Mouse (Mus musculus) frontal cortex, postnatal 25 days (tissue): ENCODE data around the gene Pitpnm2.
"Not testable (repeated sequence)": the region's sequence is repeated elsewhere in the genome, so short reads cannot be mapped to it uniquely, and the experiment has no call there.

ENCODE experiments used
- DNase-seq, 2 experiments: peaks; one replicate each; pipeline ENCODE4 v3.0.0; 2022; ENCODE audit warnings: low spot score in 2 of 2

Gene Pitpnm2

DNA sequence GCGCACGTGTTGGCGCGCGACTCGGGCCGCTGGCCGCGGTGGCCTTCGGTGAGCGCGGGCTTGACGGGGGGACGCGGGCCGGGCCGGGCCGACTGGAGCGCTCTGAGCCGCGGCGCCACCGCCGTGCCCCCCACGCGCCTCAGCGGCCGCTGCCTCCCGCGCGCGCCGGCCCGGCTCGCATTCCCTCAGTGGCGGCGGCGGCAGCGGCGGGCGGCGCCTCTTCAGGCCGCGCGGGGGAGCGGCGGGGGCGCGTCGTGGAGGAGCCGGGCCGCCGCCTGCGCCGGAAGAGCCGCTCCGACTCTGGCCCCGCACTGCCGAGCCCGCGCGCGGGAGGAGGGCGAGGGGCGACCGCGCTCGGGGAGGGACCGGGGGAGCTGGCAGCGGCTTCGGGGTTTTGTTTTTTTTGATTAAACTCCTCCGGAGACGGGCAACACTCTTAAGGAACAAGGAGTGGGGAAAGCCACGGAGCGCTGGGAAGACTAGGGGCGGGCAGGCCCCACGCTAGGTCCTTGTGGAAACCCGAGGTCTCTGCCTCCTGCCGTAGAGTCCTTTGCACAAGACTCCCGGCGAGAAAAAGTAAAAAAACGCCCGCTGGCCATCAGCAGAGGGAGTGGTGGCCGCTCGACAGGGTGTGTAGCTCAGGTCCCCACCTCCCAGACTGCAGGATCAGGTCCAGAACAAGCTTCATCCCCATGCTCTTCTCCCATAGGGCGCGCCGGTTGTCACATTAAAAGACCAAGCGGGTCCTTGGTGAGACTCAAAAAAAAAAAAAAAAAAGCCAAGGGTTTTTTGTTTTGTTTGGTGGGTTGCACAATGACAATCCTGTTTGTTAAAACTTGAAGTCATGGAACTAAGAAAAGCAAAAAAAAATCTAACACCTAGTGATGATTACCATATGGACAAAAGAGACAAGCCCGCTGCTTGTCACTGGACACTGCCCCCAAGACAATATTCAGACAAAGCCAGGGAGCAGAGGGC, at the start of gene Pitpnm2:
TSS of gene Pitpnm2 (minus strand) at position 147 of the 978 bp plus-strand sequence.
- no peak for DNase-seq

DNA sequence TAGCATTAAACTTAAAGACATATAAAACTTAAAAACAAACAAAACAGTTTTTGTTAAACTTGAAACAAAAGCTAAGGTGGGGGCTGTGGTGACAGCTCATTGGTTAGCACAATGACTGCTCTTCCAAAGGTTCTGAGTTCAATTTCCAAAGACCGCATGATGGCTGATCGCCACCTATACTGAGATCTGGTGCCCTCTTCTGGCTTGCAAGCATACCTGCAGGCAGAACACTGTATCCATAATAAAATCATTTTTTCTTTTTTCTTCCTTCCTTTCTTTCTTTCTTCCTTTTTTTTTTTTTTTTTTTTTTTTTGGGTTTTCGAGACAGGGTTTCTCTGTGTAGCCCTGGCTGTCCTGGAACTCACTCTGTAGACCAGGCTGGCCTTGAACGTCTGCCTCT, 49.7 kb upstream of the Pitpnm2 start:
- DNase-seq = not testable (repeated sequence)

DNA sequence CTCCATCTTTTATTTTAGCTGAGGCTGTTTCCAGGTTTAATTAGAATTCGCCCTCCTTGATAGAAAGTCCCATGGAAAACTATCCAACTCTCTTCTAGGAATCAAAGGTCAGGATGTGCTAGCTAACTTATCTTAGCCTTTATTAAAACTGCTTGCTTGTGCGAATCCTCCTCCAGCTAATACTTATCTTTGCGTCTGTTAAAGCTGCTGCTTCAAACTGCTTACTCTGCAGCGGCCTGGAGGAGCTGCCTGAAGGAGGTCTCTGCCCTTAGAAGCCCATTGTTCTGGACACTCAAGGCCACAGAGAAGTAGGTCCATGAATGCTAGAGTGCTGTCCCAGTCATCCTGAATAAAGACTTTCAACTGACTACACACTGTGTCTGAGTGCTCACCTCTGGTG, 46.9 kb upstream of the Pitpnm2 start:
- no peak for DNase-seq

DNA sequence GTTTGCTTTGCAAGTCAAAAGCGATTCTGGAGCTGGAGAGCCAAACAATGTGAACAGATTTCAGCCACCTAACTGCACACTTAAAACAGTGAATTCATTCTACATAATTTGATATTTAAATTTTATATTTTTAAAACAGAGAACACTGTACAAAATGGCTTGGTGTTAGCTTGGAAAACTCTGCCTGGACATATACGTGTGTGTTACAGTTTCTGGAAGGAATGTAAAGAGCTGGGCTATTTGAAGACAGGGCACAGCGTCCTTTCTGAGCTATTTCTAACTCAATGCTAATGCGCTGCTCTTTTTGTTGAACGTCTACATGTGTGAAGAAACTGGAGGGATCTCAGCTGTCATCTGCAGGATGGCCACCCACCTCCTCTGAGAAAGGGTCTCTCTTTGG, 44.4 kb upstream of the Pitpnm2 start:
- no peak for DNase-seq

DNA sequence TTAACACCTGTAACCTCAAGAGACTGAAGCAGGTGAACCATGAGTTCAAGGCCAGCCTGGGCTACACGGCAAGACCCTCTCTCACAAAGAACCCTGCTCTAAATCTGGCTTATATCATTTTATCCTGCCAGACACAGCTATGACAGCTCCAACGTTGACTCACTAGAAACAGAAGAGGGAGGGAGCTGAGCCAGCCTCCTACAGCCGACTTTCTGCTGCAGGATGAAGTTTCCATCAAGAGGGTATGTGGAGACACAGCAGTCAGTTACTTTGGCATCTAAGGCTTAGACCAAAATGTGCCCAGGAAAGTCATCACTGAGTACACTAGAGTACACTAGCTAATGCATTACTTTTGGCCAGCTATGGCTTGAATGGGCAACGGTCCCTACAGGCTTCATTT, 40.7 kb upstream of the Pitpnm2 start:
- DNase-seq = no peak

DNA sequence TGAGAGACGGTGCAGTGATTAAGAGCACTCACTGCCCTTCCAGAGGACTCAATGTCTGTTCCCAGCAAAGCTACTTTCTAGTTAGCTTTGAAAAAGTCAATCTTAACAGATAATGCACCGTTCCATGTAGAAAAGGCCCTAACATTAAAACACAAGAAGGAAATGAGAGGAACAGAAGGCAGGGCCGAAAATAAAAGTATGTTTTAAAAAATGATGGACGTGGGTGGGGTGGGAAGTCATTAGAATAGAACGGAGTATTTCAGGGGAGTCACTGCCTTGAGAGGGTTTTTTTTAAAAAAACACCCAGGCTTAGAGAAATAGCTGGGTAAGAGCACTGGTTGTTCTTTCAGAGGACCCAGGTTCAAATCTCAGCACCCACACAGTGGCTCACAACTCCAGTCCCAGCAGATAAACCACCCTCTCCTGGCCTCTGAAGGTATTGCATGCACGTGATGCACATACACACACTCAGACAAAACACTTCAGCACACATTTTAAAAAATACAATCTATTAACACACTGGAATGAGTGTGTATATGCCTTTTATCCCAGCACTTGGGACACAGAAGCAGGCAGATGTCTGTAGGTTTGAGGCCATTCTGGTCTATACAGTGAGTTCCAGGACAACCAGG, 38.2 kb upstream of the Pitpnm2 start:
- DNase-seq = no peak

DNA sequence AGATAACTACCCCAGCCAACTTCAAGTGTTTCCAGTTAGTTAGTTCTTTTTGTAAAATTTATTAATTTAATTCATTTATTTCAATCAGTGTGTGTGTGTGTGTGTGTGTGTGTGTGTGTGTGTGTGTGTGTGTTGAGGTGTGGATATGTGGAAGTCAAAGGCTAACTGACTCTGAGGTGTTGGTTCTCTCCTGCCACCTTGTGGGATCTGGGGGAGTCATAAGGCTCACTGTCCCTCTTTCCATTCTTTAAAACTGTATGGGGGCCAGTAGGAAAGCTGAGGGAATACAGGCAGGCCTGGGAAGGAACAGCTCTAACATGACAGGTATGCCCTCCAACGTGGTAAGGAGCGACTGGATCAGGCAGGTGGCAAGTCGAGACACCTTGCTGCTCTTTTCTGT, 34.8 kb upstream of the Pitpnm2 start:
- no peak for DNase-seq

DNA sequence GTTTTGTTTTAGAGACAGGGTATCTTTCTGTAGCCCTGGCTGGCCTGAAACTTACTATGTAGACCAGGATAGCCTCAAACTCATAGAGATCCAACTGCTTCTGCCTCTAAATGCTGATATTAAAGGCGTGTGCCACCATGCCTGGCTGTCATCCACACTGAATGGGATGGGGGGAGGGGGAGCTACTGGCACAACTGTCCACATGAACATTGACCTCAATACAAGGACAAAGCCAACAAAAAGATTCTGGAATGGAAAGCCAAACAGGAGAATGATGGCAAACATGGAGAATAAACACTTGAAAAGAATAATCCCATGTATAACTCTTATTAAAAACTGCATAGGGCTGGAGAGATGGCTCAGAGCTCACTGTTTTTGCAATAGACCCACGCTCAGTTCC, 33.3 kb upstream of the Pitpnm2 start:
- no peak for DNase-seq

DNA sequence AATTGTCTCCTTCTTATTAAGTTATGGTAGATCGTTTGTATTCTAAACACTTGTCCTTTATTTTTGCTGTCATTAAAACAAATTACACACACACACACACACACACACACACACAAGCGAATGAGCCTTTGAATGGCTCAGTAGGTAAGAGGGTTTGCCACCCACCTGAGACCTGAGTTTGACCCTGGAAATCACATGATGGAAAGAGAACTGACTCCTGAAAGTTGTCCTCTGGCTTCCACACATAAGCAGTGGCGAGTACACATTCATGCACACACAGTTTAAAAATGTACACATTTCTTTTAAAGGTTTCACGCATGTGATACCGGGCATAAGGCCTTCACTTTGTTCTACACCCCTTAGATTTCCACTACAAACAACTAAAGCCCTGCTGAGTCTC, 20.7 kb upstream of the Pitpnm2 start:
- DNase-seq = no peak

DNA sequence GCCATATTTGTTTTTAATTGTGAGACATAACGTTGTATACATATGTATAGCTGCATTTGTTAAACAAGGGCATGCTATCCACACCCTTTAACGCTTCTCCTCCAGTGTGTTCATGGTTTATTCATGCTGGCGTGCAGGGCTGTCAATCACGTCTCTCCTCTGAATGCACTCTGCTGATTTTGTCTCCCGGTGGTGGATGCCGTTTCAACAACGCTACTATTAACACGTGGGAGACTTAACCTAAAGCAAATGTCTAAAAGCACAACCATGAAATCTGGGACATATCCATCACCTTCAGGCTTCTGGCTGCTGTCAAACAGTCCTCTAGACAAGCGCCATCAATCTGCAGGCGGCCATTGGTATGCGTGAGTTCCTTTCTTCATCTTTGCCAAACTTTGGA, 20.1 kb upstream of the Pitpnm2 start:
- DNase-seq = no peak

DNA sequence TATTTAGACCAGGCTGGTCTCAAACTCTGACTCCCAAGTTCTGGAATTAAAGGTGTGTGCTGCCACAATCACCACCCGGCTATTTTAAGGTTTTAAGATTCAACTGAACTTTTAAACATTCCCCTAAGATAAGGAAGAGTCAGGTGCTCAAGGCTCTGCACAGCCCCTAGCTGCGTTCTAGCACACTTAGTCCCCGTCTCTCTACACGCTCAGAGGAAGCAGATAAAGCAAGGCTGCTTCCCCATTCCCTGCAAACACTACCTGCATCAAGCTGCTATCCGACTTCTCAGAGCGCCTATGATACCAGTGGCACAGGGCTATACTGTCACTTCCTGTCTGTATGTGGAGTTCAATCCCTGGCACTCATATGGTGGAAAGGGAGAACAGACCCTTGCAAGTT, 18.1 kb upstream of the Pitpnm2 start:
- no peak for DNase-seq

DNA sequence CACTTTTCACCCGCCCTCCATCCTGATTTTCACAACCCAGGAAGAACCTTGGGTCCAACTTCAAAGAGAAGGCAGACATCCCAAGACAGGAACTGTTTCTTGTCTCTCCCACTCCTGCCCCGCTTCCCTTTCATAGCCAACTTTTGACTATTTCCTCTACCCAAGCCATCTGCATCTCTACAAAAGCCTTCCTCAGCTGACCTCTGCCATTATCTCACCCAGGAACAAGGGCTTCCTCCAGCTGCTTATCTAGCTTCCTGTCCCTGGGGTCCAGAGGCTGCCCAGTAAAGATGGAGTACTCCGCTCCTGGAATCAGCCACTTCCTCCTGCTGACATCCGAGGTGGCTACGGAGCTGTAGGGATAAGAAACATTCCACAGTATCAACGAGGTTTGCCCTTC, 17.3 kb upstream of the Pitpnm2 start:
- DNase-seq = no peak

DNA sequence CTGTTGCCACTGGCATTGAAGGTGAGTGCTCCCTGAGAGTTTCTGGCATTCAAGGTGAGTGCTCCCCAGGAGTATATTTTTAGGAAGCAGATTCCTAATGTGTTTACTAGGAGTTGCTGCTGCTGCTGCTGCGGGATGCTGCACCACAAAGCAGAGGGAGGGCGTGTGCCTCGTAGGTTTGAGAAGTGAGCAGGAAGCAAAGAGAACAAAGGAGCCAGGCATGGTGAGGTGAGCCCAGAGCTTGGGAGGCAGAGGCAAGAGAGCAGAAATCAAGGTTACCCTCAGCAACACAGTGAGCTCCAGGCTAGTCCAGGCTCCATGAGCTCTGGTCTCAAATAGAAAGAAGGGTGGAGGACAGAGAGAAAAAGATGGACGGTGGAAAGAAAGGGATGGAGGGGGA, 13.7 kb upstream of the Pitpnm2 start:
- no peak for DNase-seq

DNA sequence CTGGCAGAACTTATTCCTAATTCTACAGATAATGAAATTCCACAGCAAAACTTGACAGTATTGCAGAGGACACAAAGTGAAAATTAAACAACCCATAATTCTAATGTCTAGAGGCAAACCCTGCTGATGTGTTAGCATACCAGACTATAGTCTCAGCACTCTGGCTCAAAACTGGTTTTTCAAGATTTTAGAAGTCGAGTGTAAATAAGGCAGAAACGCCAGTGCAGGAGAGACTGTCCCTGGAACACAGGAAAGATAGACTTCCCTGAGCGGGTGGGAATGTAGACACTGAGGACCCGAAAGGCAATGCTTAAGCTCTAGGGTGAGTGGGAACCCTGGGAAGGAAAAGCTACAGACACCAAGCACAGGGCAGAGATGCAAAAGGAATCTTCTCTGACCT, 12.5 kb upstream of the Pitpnm2 start:
- no peak for DNase-seq

DNA sequence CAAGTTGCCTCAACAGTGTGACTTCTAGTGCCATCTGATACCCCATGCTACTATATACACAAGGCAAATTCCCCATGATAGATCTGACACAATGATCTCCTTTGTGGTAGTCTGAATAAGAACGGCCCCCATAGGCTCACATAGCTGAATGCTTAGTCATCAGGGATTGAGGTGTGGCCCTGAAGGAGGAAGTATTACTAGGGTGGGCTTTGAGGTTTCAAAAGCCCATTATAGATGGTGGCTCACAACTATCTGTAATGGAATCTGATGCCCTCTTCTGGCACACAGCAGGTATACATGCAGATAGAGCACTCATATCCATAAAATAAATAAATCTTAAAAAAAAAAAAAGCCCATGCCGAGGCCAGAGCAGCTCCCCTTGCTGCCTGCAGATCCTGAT, 9.6 kb upstream of the Pitpnm2 start:
- DNase-seq = no peak

DNA sequence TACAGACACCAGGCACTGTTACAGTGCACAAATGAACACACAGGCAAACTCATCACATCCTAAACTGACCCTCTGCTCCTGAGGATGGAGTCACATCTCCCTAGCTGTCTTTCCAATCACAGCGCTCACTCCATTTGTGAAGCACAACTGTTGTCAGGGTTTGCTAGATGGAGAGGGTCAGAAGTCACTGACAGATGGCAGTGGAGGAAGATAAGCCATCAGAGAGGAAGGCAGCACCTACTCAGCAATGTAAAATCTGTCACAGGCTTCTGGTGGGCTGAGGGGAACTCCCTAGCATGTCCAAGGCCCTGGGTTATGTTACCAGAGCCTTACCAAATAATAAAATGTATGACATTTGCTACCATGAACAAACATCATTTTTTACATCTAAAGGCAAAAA, 8.5 kb upstream of the Pitpnm2 start:
- DNase-seq = no peak

DNA sequence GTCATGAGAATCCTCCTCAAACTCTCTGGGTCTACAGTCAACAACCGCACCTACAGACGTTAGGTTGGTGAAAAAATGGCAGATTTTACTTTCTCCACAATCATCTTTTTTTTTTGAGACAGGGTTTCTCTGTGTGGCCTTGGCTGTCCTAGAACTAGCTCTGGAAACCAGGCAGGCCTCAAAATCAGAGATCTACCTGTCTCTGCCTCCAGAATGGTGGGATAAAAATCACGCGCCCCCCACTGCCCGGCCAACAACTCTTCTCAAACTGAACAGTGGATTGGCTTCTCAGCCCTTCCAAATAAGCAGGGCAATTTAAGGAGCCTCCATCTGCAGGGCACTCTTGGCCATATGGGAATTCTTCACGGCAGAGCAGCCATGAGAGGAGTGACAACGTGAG, 5.6 kb upstream of the Pitpnm2 start:
- DNase-seq = no peak

DNA sequence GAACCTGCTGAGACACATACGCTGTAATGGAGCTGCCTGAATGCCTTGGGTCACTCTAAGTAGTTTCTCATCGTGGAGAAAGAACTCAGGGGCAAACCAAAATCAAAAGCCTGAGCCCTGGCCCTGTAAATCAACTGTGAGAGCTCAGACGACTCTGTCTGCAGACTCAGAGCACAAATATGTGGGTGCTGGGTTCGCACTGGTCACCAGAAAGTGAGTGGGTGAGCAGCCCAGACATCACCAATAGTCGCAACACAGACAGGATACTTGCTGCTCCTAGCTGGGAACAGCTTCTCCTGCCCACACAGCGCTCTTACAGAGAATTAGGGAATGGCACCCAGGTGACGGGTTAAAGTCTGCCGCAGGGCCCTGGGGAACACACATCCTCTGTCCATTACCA, 4.0 kb upstream of the Pitpnm2 start:
- DNase-seq = no peak

DNA sequence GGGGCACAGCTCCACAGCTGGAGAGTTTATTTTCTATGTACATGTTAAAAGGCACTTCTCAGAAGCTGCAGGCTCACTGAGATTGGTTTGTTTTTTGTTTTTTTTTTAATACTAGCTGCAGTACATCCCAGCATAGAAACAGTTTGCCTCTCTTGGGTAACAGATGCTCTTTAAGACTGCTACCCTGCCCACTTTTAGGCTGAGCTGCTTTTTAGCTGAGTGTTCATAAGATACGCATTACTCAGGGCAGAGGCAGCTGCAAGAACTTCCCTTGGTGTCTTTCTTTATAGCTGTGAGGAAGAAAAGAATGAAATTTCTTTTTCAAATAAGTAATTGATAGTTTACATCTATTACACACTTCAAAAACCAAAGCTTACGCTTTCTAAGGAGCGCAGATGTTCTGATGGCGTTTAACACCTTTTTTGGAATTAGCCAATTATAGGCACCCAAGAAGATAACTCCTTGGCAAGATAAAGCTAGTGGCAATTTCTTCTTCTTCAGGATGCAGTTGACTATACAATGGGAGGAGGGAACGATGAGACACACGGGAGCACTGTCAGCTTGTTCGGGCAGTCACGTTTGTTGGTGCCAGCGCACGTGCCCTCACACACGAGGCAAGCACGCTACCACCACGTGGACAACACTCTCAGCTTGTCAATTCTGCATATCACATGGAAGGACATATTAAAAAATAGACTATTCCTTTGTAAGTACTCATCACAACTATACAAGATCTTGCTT, 3.2 kb upstream of the Pitpnm2 start:
- no peak for DNase-seq

DNA sequence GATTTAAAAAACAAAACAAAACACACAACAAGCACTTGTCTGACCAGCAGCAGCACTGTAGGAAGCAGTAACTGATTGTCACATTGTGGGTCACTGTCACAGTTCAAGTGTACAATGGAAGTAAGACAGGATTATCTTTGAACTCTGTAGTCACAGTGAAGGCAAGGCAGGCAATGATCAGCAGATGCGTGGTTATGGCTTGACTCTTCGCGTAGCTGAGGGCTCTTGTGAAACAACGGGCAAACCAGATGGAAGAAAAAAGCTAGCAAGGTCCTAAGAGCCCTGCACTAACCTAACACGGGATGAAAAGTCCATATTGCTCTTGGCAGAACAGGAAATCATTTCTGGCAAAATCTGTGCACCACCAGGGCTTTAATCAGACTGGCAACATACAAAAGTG, 1.5 kb upstream of the Pitpnm2 start:
- no peak for DNase-seq

DNA sequence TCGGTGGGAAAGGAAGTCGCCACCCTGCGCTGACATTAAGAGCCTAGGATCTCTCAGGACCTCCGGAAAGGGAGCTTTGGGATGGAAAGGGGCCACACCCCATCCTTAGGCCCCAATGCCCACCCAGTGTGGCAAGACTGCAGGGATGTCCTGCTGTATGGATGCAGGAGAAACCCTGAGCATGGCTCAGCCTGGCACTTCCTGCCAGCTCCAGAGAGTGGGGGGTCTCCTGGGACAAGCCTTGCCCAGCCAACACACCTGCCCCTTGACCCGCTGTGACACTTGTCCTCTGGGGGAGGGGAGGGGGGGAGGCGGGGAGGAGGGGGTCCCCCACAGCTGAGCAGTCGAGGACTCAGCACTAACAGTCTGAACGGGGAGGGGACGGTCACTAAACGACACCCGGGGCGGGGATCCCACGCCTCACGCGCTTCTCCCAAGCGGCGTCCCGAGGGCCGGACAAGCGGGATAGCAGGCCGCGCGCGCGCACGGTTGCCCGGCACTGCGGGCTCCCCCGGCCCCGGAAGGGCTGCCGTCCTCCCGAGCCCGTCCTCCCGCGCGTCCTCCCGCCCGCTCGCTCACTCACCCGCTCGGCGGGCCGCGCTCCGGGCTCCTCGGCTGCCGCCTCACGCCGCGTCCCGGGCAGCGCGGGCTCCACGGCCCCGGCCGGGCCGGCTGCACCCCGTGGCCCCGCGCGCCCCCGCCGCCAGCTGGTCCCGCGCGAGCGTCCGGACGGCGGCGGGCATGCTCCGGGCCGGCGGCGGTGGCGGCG, 531 bp downstream of the Pitpnm2 start:
- no peak for DNase-seq
